Mouse (Mus musculus) testis, adult 2 months (tissue): ENCODE measurements around the gene Gbp6.
"Not testable (repeated sequence)": the region's sequence is repeated elsewhere in the genome, so short reads cannot be mapped to it uniquely, and the experiment has no call there.

Source experiments
- CTCF ChIP-seq: fragments of 200-500 bp; IDR thresholded peaks from 2 replicates; pipeline ENCODE4 v1.5.1; 2012; ENCODE audit warnings: low read depth, mild to moderate bottlenecking, inconsistent platforms, low read length, moderate library complexity; ENCODE audit not compliant: control insufficient read depth, insufficient read depth, insufficient replicate concordance
- POLR2A ChIP-seq: fragments of 200-500 bp; IDR thresholded peaks from 2 replicates; pipeline ENCODE4 v1.6.1; 2012; ENCODE audit warnings: low read depth, mild to moderate bottlenecking, inconsistent platforms, low read length, moderate library complexity; ENCODE audit not compliant: control insufficient read depth

- not testable (repeated sequence) for TF ChIP-seq POLR2A, CTCF
Measured at GRCm38 (mm10) chr5:105236040-105236439, 57.5 kb downstream of the Gbp6 start.
